Mouse (Mus musculus) left cerebral cortex, postnatal 10 days (tissue): Measurements from ENCODE around the gene Mreg. TPM values are rescaled to one million over a fixed set of nuclear protein-coding genes. Genes with fewer than 3 reads are reported as not detected.

Source experiments
- DNase-seq, 2 experiments: peaks; one replicate each; pipeline ENCODE4 v3.0.0; 2021 to 2022; ENCODE audit warnings: low spot score in 2 of 2, mixed read lengths in 1 of 2; ENCODE audit errors: extremely low spot score in 1 of 2
- intact Hi-C: fragments of 180-260 bp; cut with DNase I; formaldehyde crosslinking; loops from one replicate; pipeline ENCODE4 v1.15.1; 2025
- total RNA-seq, 2 experiments: library from RNA; stranded (reverse); gene quantifications; 2 replicates each; pipeline ENCODE4 v1.2.3; 2021

Mreg gene
- total RNA-seq, 2 experiments from 2014 or later = 1.6 to 2.2 TPM

DNA sequence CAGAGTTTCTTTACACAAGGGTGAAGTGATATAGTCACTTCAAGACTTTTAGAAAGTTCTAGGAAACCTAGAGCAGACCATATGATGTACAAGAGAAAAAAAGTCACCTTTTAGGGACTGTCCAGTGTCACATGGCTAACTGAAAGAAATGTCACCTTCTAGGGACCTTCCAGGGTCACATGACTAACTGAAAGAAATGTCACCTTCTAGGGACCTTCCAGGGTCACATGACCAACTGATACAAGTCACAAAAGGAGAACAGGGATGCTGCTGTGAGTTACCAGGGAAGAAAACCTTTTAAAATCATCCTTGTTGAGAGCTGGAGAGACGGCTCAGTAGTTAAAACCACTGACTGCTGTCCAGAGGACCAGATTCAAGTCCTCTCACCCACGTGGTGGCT lies 10.0 kb downstream of the Mreg start:
- no peak for DNase-seq
- intact Hi-C loops = no loop called here

GRCm38 (mm10) chr1:72201126-72201525 lies 11.0 kb downstream of the Mreg start:
- intact Hi-C loops = no loop called here

DNA sequence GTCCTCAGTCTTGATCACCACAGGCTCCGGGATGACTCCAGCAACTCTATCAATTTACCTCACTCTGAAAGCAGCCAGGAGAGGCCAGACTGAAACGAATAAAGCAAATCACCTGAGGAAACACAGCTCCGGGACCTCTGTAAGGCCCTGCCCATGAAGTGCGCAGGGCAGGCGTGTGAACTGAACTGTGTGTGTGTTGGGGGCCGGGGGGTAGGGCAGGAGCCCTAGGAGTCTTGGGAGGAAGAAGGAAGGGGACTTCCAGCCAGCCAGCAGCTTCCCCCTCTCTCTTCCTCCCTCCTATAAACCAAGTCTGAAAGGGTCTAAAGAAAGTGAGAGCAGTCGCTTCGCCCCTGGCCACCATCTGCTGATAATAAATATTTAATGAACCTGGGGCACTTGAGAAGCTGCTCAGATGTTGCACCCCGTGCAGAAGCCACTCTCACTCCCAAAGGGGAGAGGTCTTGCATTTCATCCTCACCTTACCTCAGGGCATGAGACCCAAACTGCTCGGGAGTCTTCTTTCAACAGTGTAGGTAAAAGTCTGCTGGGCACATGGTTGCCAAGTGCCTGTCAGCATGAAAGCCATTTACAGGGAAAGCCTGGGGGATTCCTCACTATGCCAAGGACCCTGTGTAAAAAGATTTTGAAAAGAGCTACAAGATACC lies 13.8 kb downstream of the Mreg start:
- no peak for DNase-seq
- intact Hi-C loops = no loop called here

More at GRCm38 (mm10) chr1:72201126-72201525, 11.0 kb downstream of the Mreg start:
- no peak for DNase-seq

- intact Hi-C loops = no loop called here
- DNase-seq = no peak
These were observed 15.3 kb downstream of the Mreg start for GRCm38 (mm10) chr1:72196626-72197359.

DNA sequence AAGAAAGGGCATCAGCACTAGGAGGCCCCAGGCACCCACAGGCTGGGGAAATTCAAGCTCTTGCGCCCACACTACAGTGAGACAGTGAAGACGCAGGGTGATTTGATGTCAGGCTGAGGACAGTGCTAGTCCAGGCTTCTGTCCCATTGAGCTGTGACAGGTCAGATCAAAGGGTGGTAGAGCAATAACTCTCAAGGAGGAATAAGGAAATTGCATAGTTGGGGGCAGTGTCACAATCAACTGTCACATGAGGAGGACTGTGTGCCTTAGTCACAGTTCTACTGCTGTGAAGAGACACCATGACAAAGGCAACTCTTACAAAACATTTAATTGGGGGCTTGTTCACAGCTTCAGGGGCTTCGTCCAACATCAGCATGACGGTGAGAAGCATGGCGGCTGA lies 16.0 kb downstream of the Mreg start:
- intact Hi-C loops = no loop called here
- no peak for DNase-seq

DNA sequence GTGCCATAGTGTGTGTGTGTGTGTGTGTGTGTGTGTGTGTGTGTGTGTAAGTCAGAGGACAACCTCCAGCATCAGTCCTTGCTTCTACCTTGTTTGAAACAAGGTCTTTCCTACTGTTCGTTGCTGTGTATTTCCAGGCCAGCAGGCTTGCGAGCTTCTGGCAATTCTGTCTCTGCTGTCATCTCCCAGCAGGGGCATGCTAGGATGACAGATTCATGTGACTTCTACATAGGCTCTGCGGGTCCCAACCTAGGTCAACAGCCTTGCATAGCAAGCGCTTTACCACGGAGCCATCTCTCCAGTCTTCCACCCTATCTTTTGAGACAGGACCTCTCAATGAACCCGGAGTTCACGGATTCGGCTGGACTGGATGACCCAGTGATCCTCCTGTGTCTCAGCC lies 20.7 kb downstream of the Mreg start:
- DNase-seq = no peak
- intact Hi-C loops = no loop called here

DNA sequence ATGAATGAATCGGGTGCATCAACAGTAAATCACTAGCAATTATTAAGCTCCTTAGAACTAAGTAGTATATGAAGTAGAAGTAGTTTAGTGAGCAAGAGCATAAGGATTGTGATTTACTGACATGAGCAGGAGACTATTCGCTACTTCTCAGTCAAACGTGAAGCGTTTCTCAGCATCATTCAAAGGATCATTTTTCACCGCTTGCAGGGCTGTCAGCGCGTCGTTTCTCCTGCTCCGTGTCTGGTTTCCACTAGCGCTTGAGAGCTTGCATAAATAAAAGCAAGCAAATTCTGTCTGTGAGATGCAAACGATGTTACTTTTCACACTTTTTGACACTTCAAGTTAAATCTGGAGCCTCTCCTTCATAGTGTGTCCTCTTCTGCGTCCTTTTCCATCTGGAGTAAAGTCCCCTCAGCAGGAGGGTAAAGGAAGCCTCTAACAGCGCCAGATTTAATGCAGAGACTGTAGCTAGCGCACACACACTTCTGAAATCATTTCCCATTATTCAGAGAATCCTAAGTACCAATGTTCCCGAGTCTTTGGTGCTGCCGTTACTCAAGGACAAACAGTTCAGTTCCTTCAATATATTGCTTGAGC lies 23.9 kb downstream of the Mreg start:
- intact Hi-C loops = no loop called here
- DNase-seq = no peak

- intact Hi-C loops = no loop called here
- no peak for DNase-seq
These were observed 24.6 kb downstream of the Mreg start for GRCm38 (mm10) chr1:72187486-72187885.

GRCm38 (mm10) chr1:72186151-72186550 lies 26.0 kb downstream of the Mreg start:
- DNase-seq = no peak
- intact Hi-C loops = no loop called here

GRCm38 (mm10) chr1:72183554-72183953 lies 28.6 kb downstream of the Mreg start:
- intact Hi-C loops = no loop called here

DNA sequence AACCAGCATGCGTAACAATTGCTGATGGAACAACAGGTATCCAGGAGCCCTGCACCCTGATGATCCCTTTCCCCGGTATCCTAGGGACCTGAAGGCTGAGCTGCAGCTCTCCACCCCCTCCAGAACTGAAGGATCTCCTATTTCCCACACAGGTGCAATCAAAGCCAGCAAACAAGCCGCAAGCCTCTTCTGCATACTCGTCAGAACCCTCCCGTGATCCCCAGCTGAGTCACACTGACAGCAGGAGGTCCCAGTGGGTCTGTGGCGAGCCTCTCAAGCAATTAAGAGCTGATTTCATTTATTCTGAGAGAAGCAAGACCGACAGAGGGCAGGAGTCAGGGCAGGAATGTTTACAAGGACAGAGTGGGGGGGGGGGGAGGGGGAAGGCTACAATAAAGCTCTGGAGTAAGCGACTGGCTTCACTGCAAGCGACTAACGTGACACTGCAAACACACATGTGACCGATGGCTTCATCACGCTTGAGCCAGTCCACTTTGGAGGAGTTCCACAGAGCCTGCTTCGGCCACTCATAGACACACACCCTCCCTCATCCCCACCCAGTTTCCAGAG lies 29.1 kb downstream of the Mreg start:
- intact Hi-C loops = no loop called here
- DNase-seq = no peak

More at GRCm38 (mm10) chr1:72183554-72183953, 28.6 kb downstream of the Mreg start:
- no peak for DNase-seq

GRCm38 (mm10) chr1:72179947-72180346 lies 32.2 kb downstream of the Mreg start:
- no peak for DNase-seq
- intact Hi-C loops = no loop called here

DNA sequence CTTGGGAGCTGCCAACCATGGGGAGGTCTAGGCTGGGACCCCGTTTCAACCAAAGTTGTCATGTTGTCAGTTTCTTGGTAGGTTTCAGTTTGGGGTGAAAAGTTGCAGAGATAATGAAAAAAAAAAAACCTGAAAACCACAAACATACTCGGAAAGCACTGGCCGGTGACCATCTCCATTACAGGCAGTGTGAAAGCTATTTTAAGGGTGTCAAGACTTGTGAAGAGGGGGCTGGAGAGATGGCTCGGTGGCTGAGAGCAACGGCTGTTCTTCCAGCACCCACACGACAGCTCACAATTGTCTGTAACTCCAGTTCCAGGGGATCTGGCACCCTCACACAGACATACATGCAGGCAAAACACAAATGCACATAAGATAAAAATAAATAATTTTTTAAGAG lies 35.9 kb downstream of the Mreg start:
- no peak for DNase-seq
- intact Hi-C loops = no loop called here

- DNase-seq = no peak
- intact Hi-C loops = no loop called here
These were observed 37.9 kb downstream of the Mreg start for GRCm38 (mm10) chr1:72174183-72174582.

DNA sequence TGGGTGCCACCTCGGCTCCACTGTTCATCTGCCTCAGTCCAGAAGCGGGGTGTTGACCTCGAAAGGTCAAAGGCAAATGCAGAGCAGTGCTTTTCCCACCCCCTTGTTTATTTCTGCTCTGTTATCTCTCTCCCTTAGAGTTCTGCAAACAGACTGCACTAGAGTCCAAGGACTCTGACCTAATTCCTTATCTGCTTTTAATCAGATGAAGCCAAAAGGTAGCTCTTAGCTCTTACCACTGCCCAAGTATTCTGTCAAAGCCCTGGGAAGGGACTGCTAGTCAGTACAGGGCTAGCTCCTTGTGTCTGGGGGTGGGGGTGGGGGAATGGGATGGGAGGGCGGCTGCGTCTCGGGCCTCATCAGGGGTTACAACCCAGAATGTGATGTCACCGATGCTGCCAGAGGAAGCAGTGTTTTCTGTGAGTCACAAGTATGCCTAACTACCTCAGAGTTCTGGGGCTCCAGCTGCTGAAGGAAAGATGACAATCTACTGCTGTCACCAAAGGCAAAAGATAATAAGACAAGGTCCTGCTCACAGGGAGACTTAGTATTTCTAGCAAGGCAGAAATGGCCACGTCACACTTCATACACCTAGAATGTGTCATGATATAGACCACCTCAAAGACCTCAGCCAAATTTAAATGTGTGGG lies 38.6 kb downstream of the Mreg start:
- intact Hi-C loops = no loop called here
- DNase-seq = no peak

GRCm38 (mm10) chr1:72172788-72173187 lies 39.3 kb downstream of the Mreg start:
- no peak for DNase-seq
- intact Hi-C loops = no loop called here

GRCm38 (mm10) chr1:72171001-72171860 lies 40.9 kb downstream of the Mreg start:
- intact Hi-C loops = no loop called here
- no peak for DNase-seq

GRCm38 (mm10) chr1:72167024-72167423 lies 45.1 kb downstream of the Mreg start:
- intact Hi-C loops = no loop called here
- DNase-seq = no peak

GRCm38 (mm10) chr1:72166468-72166814 lies 45.7 kb downstream of the Mreg start:
- no peak for DNase-seq
- intact Hi-C loops = no loop called here
